Mouse (Mus musculus) neural tube, embryonic 13.5 days (tissue): ENCODE results near the gene Men1. TPM values are rescaled to one million over a fixed set of nuclear protein-coding genes. Genes with fewer than 3 reads are reported as not detected.
"Not testable (repeated sequence)": the region's sequence is repeated elsewhere in the genome, so short reads cannot be mapped to it uniquely, and the experiment has no call there.

Experiments
- ATAC-seq: fragments of 200-750 bp; cut with Nextera tagmentation; 2 replicates; pipeline ENCODE4 v1.8.0; 2017; ENCODE audit warnings: low read depth, mild to moderate bottlenecking, moderate TSS enrichment, moderate library complexity
- H3K27ac ChIP-seq: fragments of 300-500 bp; sonication (generic); replicated peaks from 2 replicates; pipeline ENCODE4 v1.5.1; 2015; ENCODE audit warnings: moderate library complexity, mild to moderate bottlenecking, inconsistent platforms
- H3K27me3 ChIP-seq: fragments of 300-500 bp; sonication (generic); 2 replicates; pipeline ENCODE4 v1.6.1; 2015; ENCODE audit warnings: mild to moderate bottlenecking, inconsistent platforms
- H3K36me3 ChIP-seq: fragments of 300-500 bp; sonication (generic); 2 replicates; pipeline ENCODE4 v1.6.1; 2015; ENCODE audit warnings: mild to moderate bottlenecking, inconsistent platforms
- H3K4me1 ChIP-seq: fragments of 300-500 bp; sonication (generic); replicated peaks from 2 replicates; pipeline ENCODE4 v1.6.1; 2015; ENCODE audit warnings: inconsistent platforms
- H3K4me2 ChIP-seq: fragments of 300-500 bp; sonication (generic); 2 replicates; pipeline ENCODE4 v1.6.1; 2015; ENCODE audit warnings: inconsistent platforms, mild to moderate bottlenecking, moderate library complexity
- H3K4me3 ChIP-seq: fragments of 300-500 bp; sonication (generic); 2 replicates; pipeline ENCODE4 v1.5.1; 2015; ENCODE audit warnings: mild to moderate bottlenecking, inconsistent platforms
- H3K9ac ChIP-seq: fragments of 300-500 bp; sonication (generic); 2 replicates; pipeline ENCODE4 v1.6.1; 2015; ENCODE audit warnings: moderate library complexity, mild to moderate bottlenecking, inconsistent platforms
- H3K9me3 ChIP-seq: fragments of 300-500 bp; sonication (generic); 2 replicates; pipeline ENCODE4 v1.6.1; 2016; ENCODE audit warnings: inconsistent platforms
- WGBS: fragments of 180-500 bp; shearing (Covaris S2); methylation state at CpG from one replicate; pipeline ENCODE4 v1.1.7; 2015; 5-methylcytosine and 5-hydroxymethylcytosine counted together
- polyA plus RNA-seq: library from polyadenylated mRNA; unstranded; fragments of >200 nt; fragmentation: Nextera tagmentation; extraction: Ambion mirVana; gene quantifications from 2 replicates; pipeline ENCODE4 v1.2.1, GENCODE M21; 2015

The Men1 gene
- 71.5 and 73.9 TPM in 2 replicates for polyA plus RNA-seq

DNA sequence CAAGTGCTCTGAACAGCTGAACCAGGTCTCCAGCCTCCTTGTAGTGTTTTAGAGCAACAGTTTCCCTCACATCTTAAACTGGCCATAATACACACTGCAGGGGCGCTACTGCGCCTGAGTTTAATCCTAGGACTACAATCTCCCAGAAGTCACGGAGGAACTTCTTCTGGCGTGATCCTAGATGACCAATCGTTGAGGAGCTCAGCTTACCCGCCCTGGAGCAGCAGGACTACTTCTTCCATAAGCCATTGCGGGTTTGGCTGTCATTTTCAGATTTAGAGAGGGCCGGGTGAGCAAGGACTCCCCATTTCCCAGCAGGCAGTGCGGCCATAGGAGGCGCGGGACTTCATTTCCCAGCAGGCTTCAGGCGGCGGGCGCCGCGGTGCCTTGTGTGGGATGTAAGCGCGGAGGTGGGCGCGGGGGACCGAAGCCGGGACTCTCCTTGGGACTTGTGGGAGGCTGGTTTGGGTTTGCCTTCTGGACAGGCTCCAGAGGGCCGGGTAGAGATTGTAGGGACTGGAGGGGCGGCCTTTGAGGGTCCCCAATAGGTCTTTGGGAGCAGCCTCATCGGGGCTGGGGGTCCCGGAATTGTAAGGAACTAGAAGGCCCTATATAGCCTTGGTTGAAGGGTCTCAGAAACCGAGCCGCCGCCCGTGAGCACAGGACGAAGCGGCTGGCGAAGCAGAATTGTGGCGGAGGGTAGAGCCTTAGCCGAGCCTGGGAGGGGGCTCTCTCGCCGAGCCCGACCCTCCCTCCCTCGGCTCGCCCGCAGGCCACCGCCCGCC is at the start of gene Men1:
Gene Men1 (plus strand): TSS at position 307 of the 785 bp plus-strand sequence.
- no peaks in the 10 kb centered on the region for H3K27me3 ChIP-seq
- peak; percentile 94 for ATAC-seq
- no peaks in the 10 kb centered on the region for H3K9me3 ChIP-seq
- peak within 1 kb of the TSS; percentile 97 for H3K4me2 ChIP-seq
- peaks cover 33% of the 10 kb centered on the region for H3K36me3 ChIP-seq
- peak within 1 kb of the TSS; percentile 78 for H3K4me3 ChIP-seq
- WGBS: under 1% methylated on average over 43 of the region's 43 CpGs
- H3K9ac ChIP-seq: peak within 1 kb of the TSS; percentile 92
- H3K27ac ChIP-seq: peak within 1 kb of the TSS; percentile 78
- peaks cover 27% of the 10 kb centered on the region for H3K4me1 ChIP-seq

DNA sequence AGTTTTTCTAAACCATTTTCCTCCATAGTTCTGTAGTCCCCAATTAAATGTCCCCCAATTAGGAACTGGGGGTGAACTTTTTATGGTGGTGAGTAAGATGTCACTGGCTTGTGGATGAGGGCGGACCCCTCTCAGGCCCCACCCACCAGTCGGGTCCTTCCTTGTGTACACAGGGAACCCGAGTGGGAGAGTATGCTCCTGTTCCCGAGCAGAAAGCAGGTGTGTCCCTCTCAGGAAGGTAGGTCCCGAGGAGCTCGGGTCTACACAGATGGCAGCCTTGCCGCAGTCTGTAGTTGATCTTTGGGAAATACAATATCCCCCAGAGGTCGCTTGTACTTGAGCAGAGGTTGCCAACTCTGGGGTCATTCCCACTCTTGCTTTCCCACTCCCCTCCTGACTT is 49.6 kb upstream of the Men1 start:
- no peak overlapping the region for H3K27ac ChIP-seq
- ATAC-seq: no peak
- 84% methylated on average over 8 of the region's 8 CpGs for WGBS

DNA sequence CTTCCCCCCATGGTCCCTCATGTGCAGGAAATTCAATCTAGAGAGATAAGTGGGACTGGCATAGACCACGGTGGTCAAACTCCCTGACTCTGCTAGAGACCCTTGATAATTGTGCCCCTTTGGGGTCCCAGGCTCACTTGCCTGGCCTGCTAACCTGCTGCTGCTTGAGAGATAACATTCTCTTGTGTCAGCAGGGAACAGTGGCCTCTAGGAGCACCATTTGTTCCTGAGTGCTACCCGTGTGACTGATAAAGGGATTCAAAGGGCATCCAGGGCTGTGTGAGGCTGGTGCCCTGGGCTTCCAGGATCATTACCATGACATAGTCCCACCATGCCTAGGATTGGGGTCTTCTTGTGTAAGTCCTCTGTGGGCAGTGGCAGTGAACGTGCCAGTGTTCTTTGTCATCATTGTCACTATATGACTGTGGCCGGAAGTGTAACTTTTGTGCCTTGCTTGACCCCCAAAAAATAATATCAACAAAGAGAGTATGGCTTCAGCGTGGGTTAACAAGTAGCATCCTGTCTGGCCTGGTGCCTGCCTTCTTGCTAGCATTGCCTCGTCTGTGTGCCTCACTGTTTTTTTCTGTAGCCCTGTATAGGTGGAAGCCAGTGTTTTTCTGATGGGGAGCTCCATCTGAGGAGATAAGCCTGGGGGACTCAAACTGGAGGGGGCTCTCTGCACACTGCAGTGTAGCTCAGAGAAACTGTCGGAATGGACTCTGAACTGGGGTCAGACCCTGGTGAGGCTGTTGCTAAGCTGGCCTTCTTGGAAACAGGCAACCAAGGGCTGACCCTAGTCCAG is 48.9 kb upstream of the Men1 start:
- 81% methylated on average over 7 of the region's 7 CpGs for WGBS
- Histone ChIP-seq H3K4me1 (peaks cover 32% of the 10 kb centered on the region), H3K36me3 (peaks cover 82% of the 10 kb centered on the region)

More for the DNA sequence above, 49.6 kb upstream of the Men1 start:
- Histone ChIP-seq H3K36me3 (peaks cover 86% of the 10 kb centered on the region), H3K4me2 (no peak overlapping the region), H3K4me3 (no peak overlapping the region), H3K27me3 (no peaks in the 10 kb centered on the region), H3K9ac (no peak overlapping the region), H3K4me1 (peaks cover 38% of the 10 kb centered on the region), H3K9me3 (no peaks in the 10 kb centered on the region)

DNA sequence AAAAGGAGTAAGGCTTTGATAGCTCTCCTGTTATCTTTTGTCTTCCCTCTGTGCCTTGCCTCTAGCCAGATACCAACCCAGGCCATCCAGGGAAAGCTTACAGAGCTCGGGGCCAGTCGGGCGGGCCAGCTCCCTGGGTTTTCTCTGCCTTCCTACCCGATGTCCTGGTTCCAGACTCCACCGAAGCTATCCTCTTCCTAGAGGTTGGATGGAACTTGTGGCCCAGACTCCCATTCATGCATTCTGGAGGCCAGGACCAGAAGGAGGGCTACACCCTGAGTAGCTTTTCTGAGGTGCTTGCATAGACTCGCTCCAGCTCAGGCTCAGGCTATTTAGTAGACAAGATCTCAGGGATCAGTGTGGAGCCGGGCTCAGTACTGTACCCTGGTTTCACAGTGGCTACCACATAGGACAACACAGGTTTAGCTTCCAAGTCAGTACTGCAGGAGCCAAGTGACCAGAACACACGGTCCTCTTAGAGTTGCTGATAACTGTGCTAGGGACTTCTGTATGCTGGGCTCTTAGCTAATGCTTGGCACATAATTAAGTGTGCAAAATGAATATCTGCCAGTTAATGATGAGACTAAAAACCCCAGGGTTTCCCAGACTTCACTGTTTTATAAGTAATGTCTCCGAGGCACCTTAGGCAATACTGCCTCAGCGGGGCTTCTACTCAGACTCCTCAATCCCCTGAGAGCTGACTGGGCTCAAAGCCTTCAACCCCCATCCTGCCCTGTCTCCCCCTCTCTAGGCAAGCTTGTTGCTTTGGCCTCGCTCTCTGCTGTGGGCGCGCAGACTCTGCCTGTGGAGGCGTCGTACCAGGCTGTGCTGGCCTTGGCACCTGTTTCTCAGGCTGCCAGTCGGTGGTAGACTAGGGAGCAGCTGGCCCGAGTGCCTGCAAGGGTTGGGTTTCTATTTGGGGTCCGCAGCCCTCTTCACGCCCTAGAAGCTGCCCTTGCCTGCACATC is 48.1 kb upstream of the Men1 start:
- H3K27ac ChIP-seq: no peak overlapping the region
- 85% methylated on average over 19 of the region's 19 CpGs for WGBS
- H3K36me3 ChIP-seq: peaks cover 82% of the 10 kb centered on the region
- ATAC-seq: no peak
- H3K4me2 ChIP-seq: no peak overlapping the region
- H3K4me3 ChIP-seq: no peak overlapping the region
- no peaks in the 10 kb centered on the region for H3K27me3 ChIP-seq
- H3K9me3 ChIP-seq: no peaks in the 10 kb centered on the region
- H3K4me1 ChIP-seq: peaks cover 27% of the 10 kb centered on the region; the same call in 1 of the 2 replicates
- H3K9ac ChIP-seq: 0 out of 2 replicates have a peak overlapping the region, but pooled peaks have one; percentile 9

More for the DNA sequence above, 48.9 kb upstream of the Men1 start:
- 0 out of 2 replicates have a peak overlapping the region, but pooled peaks have one; percentile 9 for H3K9ac ChIP-seq
- H3K4me3 ChIP-seq: no peak overlapping the region
- no peak for ATAC-seq
- H3K27me3 ChIP-seq: no peaks in the 10 kb centered on the region
- no peak overlapping the region for H3K27ac ChIP-seq
- H3K9me3 ChIP-seq: no peaks in the 10 kb centered on the region
- H3K4me2 ChIP-seq: no peak overlapping the region

DNA sequence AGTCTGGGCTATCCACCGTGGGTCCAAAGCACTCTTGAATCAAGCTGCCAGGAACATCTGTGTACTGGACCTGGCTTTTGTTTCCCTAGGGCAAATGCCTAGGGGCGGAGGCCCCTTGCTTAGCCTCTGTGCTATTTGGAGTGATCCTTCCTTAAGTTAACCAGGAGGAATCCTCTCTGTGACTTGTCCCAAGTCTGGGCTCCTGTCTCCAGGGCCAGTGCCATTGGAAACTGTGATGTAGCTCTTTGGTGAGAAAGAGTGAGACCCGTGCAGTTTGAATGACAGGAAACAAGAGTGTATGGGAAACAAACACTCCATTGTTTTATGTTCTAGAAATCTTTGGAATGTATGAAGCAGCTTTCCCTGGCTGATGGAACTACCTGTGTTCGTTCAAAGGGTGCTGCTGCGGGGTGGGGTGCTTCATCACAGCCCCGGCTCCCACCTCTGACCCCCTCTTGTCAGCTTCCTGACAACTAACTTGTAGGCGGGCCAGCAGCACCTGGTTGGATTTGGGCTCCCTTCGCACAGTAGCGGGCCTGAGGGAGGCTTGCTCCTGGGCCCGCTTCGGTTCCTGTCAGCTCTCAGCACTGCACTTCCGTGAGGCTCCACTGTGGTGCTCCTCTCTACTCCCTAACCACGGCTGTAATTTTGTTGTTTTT is 46.4 kb upstream of the Men1 start:
- peaks cover 27% of the 10 kb centered on the region; the same call in 1 of the 2 replicates for H3K4me1 ChIP-seq
- ATAC-seq: no peak
- 79% methylated on average over 13 of the region's 13 CpGs for WGBS
- no peak overlapping the region for H3K27ac ChIP-seq
- no peak overlapping the region for H3K4me2 ChIP-seq
- H3K9ac ChIP-seq: no peak overlapping the region
- no peaks in the 10 kb centered on the region for H3K9me3 ChIP-seq
- peaks cover 77% of the 10 kb centered on the region for H3K36me3 ChIP-seq
- no peaks in the 10 kb centered on the region for H3K27me3 ChIP-seq
- no peak overlapping the region for H3K4me3 ChIP-seq

DNA sequence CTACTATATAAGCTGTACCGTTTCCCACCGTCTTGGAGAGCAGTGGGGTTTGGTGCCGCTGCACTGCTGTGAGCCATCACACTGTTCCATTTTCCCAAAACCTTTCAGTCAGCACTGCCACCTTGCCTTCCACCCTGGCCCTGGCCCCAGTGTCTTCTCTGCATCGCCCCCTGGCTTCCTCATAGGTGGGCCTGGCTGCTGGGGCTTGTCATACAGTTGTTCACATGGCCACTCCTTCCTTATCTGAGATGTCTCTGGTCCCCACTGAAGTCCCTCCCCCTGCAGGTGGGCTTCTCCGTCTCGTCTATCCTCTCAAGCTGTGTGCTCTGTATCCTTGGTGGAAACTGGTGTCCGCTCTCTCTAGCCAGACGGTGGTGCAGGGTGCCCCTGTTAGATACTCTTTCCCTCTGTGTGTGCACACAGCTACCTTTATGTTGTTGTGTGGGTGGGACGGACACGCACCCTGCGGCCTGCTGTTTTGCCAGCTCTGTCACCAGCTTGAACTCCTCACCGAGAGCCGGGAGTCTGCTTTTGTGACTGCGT is 45.0 kb upstream of the Men1 start:
- Histone ChIP-seq H3K27ac (no peak overlapping the region), H3K36me3 (peaks cover 76% of the 10 kb centered on the region), H3K4me2 (no peak overlapping the region), H3K4me3 (no peak overlapping the region), H3K9me3 (no peaks in the 10 kb centered on the region), H3K27me3 (no peaks in the 10 kb centered on the region), H3K9ac (no peak overlapping the region), H3K4me1 (peaks cover 27% of the 10 kb centered on the region; the same call in 1 of the 2 replicates)
- 95% methylated on average over 14 of the region's 14 CpGs for WGBS
- no peak for ATAC-seq

DNA sequence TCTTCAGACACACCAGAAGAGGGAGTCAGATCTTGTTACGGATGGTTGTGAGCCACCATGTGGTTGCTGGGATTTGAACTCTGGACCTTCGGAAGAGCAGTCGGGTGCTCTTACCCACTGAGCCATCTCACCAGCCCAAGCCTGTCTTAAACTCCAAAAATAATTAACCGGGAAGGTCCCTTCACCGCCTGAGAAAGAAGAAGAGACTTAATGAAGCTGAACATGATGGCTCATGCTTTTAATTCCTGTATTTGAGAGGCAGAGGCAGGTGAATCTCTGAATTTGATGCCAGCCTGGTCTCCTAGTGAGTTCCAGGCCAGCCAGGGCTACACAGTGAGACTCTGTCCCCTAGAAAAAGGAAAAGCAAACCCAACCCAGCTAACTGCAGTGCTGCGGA is 44.1 kb upstream of the Men1 start:
- H3K36me3 ChIP-seq: peaks cover 76% of the 10 kb centered on the region

DNA sequence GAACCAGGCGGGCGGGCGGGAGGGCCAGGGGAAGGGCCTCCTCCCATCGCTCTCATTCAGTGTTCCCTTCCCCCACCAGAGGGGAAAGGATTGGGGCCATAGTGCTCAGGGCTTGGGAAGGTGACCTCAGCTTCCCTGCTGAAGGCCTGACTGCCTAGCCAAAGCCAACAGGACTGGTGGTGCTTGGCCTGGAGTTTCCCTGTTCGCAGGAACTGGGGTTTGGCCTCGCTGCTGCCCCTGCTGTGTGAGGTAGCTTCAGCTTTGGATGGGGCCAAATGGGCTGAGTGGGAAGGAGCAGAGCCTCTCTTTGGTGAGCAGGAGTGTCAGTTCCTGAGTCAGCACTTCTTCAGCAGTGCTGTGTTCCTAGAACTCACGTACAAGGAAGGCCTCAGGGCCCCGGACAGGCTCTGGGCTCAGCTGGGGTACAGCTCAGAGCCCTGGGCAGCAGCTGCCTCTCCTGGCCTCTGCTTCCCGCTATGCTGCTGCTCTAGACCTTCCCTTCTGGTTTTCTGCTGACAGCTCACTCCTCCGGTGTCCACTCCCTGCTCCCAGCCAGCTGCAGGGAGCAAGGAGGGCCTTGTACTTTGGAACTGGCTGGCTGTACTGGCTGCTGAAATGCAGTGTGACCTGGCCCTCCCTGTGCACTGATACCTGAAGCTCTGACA is 43.5 kb upstream of the Men1 start:
- Histone ChIP-seq H3K9me3 (no peaks in the 10 kb centered on the region), H3K27me3 (no peaks in the 10 kb centered on the region), H3K4me3 (no peak overlapping the region), H3K36me3 (peaks cover 76% of the 10 kb centered on the region), H3K27ac (no peak overlapping the region; the same call in 1 of the 2 replicates), H3K4me1 (peaks cover 19% of the 10 kb centered on the region; the same call in 1 of the 2 replicates), H3K4me2 (no peak overlapping the region), H3K9ac (no peak overlapping the region; the same call in none of the 2 replicates)
- WGBS: 77% methylated on average over 10 of the region's 10 CpGs
- peak; percentile 19; the same call in 1 of the 2 replicates for ATAC-seq

More for the DNA sequence above, 44.1 kb upstream of the Men1 start:
- H3K27me3 ChIP-seq, H3K4me3 ChIP-seq, H3K27ac ChIP-seq, H3K4me2 ChIP-seq, H3K9me3 ChIP-seq, H3K9ac ChIP-seq: not testable (repeated sequence)
- 90% methylated on average over 5 of the region's 6 CpGs for WGBS
- ATAC-seq: 0 out of 2 replicates have a peak, but pooled peaks have one; percentile 11
- peaks cover 24% of the 10 kb centered on the region; the same call in 1 of the 2 replicates for H3K4me1 ChIP-seq

DNA sequence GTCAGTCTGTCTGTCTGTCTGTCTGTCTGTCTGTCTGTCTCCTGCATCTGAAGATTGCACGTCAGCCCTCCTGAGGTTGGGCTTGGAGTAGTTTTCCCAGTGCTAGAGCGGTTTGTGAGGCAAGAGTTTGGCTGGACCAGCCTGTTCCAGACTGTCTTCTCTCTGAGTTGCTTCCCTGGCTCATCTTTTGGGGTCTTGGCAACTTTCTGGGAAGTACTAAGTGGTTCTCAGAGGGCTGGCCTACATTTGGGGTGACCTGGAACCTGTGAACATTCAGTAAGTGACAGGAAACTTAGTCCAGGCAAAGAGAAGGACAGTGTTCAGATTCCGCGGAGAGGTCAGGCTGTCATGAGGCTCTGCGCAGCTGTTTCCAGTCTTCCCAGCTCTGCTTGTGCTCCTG is 42.5 kb upstream of the Men1 start:
- Histone ChIP-seq H3K9me3 (no peaks in the 10 kb centered on the region), H3K27me3 (no peaks in the 10 kb centered on the region), H3K9ac (no peak overlapping the region), H3K36me3 (peaks cover 76% of the 10 kb centered on the region), H3K27ac (no peak overlapping the region), H3K4me3 (no peak overlapping the region), H3K4me2 (no peak overlapping the region), H3K4me1 (peaks cover 11% of the 10 kb centered on the region; the same call in 1 of the 2 replicates)
- WGBS: 95% methylated on average over 5 of the region's 5 CpGs
- ATAC-seq: no peak

DNA sequence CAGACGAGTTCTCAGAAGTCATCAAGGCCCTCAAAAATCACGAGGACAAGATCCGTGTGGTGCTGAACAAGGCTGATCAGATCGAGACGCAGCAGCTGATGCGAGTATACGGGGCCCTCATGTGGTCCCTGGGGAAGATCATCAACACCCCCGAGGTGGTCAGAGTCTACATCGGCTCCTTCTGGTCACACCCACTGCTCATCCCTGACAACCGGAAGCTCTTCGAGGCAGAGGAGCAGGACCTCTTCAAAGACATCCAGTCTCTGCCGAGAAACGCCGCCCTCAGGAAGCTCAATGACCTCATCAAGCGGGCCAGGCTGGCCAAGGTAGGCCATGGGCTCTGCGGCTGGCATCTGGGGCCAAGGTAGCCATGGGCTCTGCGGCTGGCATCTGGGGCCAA is 40.5 kb upstream of the Men1 start:
- Histone ChIP-seq H3K27me3 (no peaks in the 10 kb centered on the region), H3K4me3 (no peak overlapping the region), H3K4me2 (no peak overlapping the region), H3K36me3 (peaks cover 82% of the 10 kb centered on the region), H3K27ac (no peak overlapping the region), H3K4me1 (no peaks in the 10 kb centered on the region), H3K9me3 (no peaks in the 10 kb centered on the region), H3K9ac (no peak overlapping the region)
- 95% methylated on average over 17 of the region's 17 CpGs for WGBS
- no peak for ATAC-seq
